Mouse (Mus musculus) neutrophil, adult 59 days (primary cell): ENCODE measurements around the gene Cbr2. TPM values are rescaled to one million over a fixed set of nuclear protein-coding genes. Genes with fewer than 3 reads are reported as not detected.

Experiments used
- total RNA-seq, 2 experiments: library from RNA; stranded (reverse); gene quantifications; 1 replicate in 1 of 2; 2 replicates in 1 of 2; pipeline ENCODE4 v1.2.4; 2023

Gene Cbr2
- total RNA-seq: 10 to 100 TPM in 1 of 2 experiments, 1 to 10 TPM in 1; 4.7 to 10.3 TPM

GRCm38 (mm10) chr11:120731858-120732680 is at the start of gene Cbr2:
Gene Cbr2, minus strand, starts transcription at chr11:120732114.

DNA sequence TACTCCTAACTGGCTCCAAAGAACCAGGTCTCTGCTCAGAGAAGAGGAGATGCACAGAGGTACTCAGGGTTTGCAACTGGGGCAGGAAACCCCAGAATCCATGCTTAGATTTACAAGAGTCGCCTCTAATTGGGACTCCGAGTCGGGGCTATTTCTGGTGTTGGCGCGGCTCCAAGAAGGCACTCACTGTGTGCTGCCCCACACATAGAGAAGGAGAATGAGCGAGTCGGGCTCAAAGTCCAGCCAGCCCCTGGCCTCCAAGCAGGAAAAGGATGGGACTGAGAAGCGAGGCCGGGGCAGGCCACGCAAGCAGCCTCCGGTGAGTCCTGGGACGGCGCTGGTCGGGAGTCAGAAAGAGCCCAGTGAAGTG is 30.7 kb upstream of the Cbr2 start, which contains the start of gene Hmga1b:
Gene Hmga1b (plus strand): TSS at position 123 of the 370 bp plus-strand sequence.

GRCm38 (mm10) chr11:120727169-120727527 is 4.8 kb downstream of the Cbr2 start, which contains the start of gene Dcxr:
Gene Dcxr, minus strand, starts transcription at chr11:120727281.

DNA sequence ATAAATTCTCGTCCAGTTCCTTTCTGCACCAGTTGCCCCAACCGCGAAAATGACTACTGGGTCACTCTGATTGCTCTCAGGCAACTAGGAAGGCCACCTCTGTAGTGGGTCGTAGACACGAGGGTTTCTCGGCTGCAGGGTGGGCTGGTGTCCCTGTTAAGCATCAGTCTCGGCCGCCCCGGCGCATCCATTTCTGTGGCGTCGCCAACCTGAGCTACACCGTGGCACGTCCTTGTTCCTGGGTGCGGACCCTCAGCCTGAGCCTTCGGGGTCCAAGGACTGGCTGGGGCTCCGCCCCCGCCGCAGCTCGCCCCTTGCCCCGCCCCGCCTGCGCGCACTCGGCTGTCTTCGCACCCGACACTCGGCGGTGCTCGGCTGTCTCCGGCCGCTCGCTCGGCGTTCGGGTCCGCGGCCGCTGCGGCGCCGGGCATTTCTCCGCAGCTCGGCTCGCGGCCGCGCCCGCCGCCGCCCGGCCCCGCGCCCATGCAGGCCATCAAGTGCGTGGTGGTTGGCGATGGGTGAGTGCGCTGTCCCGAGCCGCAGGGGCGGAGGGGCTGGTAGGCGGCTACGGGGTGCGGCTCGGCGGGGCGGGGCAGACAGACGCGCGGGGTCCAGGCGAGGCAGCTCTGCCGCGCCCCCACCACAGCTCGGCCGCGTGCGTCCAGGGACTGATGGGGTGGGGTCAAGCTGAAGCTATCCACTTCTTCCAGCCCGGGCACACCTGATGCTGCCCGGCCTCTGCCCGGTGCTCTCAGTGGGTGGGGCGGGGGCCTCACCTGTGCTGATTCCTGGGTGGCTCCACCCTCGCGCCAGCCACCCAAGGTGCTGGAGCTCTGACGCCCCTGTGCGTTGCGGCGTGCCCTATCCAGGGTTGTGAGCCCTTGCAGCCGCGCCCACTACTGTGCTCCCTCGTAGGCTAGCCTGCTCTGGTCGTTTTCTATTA is 10.5 kb downstream of the Cbr2 start, which contains the start of gene Rac3:
Gene Rac3 (plus strand): TSS at position 347 of the 943 bp plus-strand sequence.

DNA sequence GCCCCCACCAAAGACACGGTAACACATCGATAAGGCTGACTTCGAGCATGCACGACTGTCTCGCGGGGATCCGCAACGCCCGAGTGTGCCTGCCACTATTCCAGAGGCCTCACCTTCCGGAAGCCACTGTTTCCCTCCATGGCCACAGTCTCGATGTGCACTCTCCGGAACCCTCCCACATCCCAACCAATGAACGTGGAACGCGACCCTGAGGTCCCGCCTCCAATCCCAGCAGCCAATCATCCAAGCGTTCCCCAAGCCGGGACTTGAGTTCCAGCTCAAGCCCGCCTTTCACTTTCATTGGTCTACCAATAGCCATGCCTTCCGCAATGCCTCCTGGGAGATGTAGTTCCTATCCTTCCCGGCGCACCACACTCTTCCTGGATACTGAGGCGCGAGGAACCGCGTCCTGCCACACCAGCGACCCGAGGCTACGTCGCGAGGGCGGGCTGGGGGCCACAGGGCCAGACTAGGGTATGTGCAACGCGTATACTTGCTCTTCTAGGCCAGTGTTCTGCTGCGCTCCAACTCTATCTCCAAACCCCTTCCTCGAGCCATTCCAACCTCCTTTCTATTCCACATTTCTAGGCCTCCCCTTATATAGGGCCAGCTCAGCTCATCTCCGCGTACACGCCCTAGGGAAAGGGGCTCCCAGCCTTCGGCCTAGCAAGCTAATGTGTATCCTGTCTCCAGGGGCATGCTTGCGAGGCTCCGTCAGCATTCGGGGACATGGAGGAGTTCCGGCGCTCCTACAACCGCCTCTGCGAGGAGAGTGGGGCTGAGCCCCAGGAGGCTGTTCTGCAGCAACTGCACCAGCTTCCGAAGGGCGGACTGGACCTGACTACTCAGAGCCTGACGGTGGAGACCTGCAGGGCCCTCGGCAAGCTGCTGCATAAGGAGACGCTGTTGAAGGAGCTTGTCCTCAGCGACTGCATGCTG is 18.1 kb downstream of the Cbr2 start, which contains the start of the genes Cenpx and Lrrc45:
Gene Cenpx (minus strand): TSS at position 159 of the 939 bp plus-strand sequence.
Gene Lrrc45 (plus strand): TSS at position 346 of the 939 bp plus-strand sequence.

Other genes with a start within 250 kb of the Cbr2 start
- gene Mrpl12, start 247.5 kb downstream of the Cbr2 start, total RNA-seq: 10 to 100 TPM; 15.7 to 20.7 TPM
- gene Slc25a10, start 240.3 kb downstream of the Cbr2 start, total RNA-seq: 10 to 100 TPM; 12.5 to 13.2 TPM
- gene Gcgr, start 201.4 kb downstream of the Cbr2 start, total RNA-seq: not detected
- gene Mcrip1, start 182.4 kb downstream of the Cbr2 start, total RNA-seq: 10 to 100 TPM; 28.5 to 32.8 TPM
- not detected for gene Ppp1r27, start 181.0 kb downstream of the Cbr2 start, total RNA-seq
- 100 to 1,000 TPM; 250 to 293 TPM for gene P4hb, start 158.9 kb downstream of the Cbr2 start, total RNA-seq
- 100 to 1,000 TPM; 404 to 468 TPM for gene Arhgdia, start 150.5 kb downstream of the Cbr2 start, total RNA-seq
- gene Alyref, start 133.7 kb downstream of the Cbr2 start, total RNA-seq: 100 to 1,000 TPM; 129 to 148 TPM
- gene Anapc11, start 133.7 kb downstream of the Cbr2 start, total RNA-seq: 10 to 100 TPM; 51.5 to 52.9 TPM
- 1 to 10 TPM in 1 of 2 experiments, not detected in 1; 1.3 TPM for gene Npb, start 123.6 kb downstream of the Cbr2 start, total RNA-seq
- gene Pcyt2, start 114.2 kb downstream of the Cbr2 start, total RNA-seq: 10 to 100 TPM; 33.2 to 34.6 TPM
- 100 to 1,000 TPM; 117 to 133 TPM for gene Sirt7, start 106.9 kb downstream of the Cbr2 start, total RNA-seq
- 100 to 1,000 TPM; 143 to 148 TPM for gene Mafg, start 98.5 kb downstream of the Cbr2 start, total RNA-seq
- 1 to 10 TPM; 1.3 to 2.7 TPM for gene Pycr1, start 88.3 kb downstream of the Cbr2 start, total RNA-seq
- not detected for gene Myadml2, start 84.0 kb downstream of the Cbr2 start, total RNA-seq
- 1 to 10 TPM in 1 of 2 experiments, not detected in 1; 1.8 TPM for gene Notum, start 70.9 kb downstream of the Cbr2 start, total RNA-seq
- 10 to 100 TPM; 79.9 to 88.5 TPM for gene Aspscr1, start 59.1 kb downstream of the Cbr2 start, total RNA-seq
- gene Cenpx, start 18.4 kb downstream of the Cbr2 start, total RNA-seq: 10 to 100 TPM; 35.5 to 36.7 TPM
- 10 to 100 TPM; 11.7 to 15.4 TPM for gene Lrrc45, start 18.2 kb downstream of the Cbr2 start, total RNA-seq
- under 1 TPM in 1 of 2 experiments, not detected in 1; 0.67 TPM for gene Rac3, start 10.6 kb downstream of the Cbr2 start, total RNA-seq
- gene Dcxr, start 4.8 kb downstream of the Cbr2 start, total RNA-seq: 10 to 100 TPM in 1 of 2 experiments, 1 to 10 TPM in 1; 6.2 to 12.1 TPM
- gene Hmga1b, start 30.7 kb upstream of the Cbr2 start, total RNA-seq: 10 to 100 TPM; 42.1 to 54.6 TPM
- 10 to 100 TPM; 12.8 to 14.4 TPM for gene Rfng, start 52.1 kb upstream of the Cbr2 start, total RNA-seq
- gene Gps1, start 52.2 kb upstream of the Cbr2 start, total RNA-seq: 10 to 100 TPM; 32.3 to 47.8 TPM
- 10 to 100 TPM; 31.9 to 38.5 TPM for gene Dus1l, start 64.3 kb upstream of the Cbr2 start, total RNA-seq
- 10 to 100 TPM; 22.3 to 24.3 TPM for gene Fasn, start 92.4 kb upstream of the Cbr2 start, total RNA-seq
- gene Ccdc57, start 200.8 kb upstream of the Cbr2 start, total RNA-seq: 1 to 10 TPM; 2.8 to 5.2 TPM
- 100 to 1,000 TPM; 698 to 788 TPM for gene Slc16a3, start 216.4 kb upstream of the Cbr2 start, total RNA-seq